Mouse (Mus musculus) testis, adult 10 weeks (tissue): ENCODE measurements around the gene B3gnt6. TPM values are rescaled to one million over a fixed set of nuclear protein-coding genes. Genes with fewer than 3 reads are reported as not detected.

ENCODE experiments used
- polyA plus RNA-seq: library from polyadenylated mRNA; stranded (reverse); fragments of 350-450 nt; fragmentation: Illumina TruSeq; extraction: RNeasy Lipid Tissue Mini Kit (QIAGEN cat#74804); gene quantifications from one replicate; pipeline ENCODE4 v1.2.3, GENCODE M21; 2014; ENCODE audit warnings: low read depth, low replicate concordance

The B3gnt6 gene
- not detected for polyA plus RNA-seq

DNA sequence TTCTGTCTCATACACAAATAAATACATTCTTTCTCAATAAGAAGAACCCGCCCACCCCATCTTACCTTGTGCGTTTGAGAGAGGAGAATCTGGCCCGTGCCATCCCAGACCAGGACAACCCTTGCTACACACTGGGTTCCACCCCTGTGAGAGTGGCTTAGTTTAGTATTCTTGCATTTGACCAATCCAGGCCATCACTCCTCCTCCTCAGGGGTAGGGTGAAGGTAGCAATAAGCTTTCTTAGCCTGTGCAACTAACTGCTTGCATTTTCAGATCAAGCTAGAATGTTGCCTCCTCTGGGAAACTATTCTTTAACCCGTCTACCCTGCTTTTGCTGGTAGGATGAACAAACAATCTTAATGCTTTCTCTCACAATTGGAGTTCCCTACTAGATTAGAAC lies at the start of gene B3gnt6:
Gene B3gnt6, minus strand, starts transcription at position 101 of the 400 bp plus-strand sequence.

DNA sequence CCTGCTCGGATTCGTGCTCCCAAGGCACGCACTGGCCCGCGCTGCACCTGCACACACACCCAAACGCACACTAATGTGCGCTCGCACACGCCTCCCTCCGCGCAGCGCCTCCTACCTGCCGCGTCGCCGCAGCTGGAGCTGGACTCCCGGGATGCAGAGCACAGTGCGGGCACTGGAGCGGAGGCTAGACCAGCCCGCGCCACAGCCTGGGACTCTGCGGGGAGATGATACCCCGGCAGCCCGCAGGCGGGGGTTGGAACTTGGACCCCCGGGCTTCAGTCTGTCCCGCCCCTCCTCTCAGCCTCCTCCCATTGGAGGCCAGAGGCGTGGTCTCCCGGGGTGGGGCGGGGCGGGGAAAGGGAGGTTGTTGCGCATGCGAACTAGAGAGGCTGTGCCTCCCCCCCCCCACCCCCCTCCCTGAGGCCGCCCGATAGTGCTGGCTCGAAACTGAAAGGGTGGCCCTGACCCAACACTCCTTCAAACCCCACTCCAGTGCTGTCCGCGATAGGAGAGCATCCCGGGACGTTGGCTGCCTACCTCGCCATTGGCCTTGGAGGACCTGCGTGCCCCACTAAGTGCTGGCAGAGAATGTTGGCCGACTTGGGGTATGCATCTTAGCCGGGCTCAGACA lies 21.2 kb downstream of the B3gnt6 start, which contains the start of gene Capn5:
Gene Capn5, minus strand, starts transcription at position 346 of the 631 bp plus-strand sequence.

DNA sequence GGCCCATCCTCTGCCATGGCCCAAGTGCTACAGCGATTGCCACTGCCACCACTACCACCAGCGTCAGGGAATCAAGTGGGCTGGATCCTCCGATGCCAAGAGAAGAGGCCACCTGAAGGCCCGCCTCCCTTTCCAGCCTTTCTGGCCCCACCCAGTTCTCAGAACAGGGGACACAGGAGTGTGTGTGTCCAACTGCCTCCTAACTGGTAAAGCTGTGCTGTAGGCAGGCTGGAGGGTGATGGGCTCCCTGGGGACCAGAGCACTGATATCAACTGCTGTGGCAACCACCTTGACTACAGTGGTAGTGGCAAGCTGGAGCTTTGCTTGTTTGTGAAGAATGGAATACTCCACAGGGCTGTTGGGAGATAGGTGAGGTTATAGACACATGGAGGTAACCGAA lies 53.9 kb downstream of the B3gnt6 start, which contains the start of gene Omp:
Gene Omp, minus strand, starts transcription at position 101 of the 400 bp plus-strand sequence.

Other genes starting within 250 kb of the B3gnt6 start
- 17.4 TPM for gene Myo7a, start 80.0 kb downstream of the B3gnt6 start, polyA plus RNA-seq
- not detected for gene Omp, start 54.0 kb downstream of the B3gnt6 start, polyA plus RNA-seq
- gene Capn5, start 21.2 kb downstream of the B3gnt6 start, polyA plus RNA-seq: 0.20 TPM
- 32.2 TPM for gene Acer3, start 121.7 kb upstream of the B3gnt6 start, polyA plus RNA-seq
- gene Tsku, start 161.8 kb upstream of the B3gnt6 start, polyA plus RNA-seq: 0.46 TPM
- not detected for gene Gucy2d, start 240.9 kb upstream of the B3gnt6 start, polyA plus RNA-seq